Mouse (Mus musculus) spleen, postnatal 0 days (tissue): Measurements from ENCODE around the gene Hnrnpl. TPM values are rescaled to one million over a fixed set of nuclear protein-coding genes. Genes with fewer than 3 reads are reported as not detected.

ENCODE experiments used
- polyA plus RNA-seq: library from polyadenylated mRNA; unstranded; fragments of >200 nt; fragmentation: Nextera tagmentation; extraction: Ambion mirVana; gene quantifications from 2 replicates; pipeline ENCODE4 v1.2.1, GENCODE M21; 2015

Gene Hnrnpl
- polyA plus RNA-seq = 185 and 205 TPM in 2 replicates

DNA sequence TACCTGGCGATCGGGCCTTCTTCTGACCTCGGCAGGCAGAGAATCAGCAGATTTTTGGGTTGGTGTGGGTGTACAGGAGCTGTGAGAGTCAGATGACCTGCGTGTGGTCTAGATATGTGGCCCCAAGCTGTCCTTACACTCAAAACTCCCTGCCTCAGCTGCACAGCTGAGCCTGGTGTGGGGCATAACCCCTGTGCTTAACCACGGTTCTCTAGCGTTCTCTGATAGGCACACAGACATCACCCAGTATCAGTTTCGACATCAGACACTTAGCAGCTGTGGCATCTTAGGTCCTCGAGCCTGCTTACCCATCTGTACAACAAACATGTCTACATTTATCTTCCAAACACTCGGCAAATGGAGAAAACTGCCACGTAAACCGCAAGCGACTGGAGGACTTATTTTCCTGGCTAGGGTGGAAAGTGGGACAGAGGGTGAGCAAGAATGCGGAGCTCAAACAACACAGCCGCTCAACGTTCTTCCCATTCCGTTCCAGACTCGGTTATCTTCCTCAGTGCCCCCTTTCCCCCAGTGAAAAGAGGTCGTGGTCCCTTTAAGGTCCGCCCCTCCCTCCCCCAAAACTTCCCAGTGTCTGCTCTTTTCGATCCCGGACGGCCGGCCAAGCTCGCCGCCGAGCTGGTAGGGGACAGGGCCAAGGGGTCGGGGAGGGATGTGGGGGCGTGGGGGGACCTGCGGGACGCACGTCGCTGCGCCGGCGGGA is at the start of gene Hnrnpl:
Gene Hnrnpl (plus strand): TSS at position 321 of the 721 bp plus-strand sequence.

GRCm38 (mm10) chr7:28766173-28766879 is 42.0 kb upstream of the Hnrnpl start, which contains the start of gene Sirt2:
Gene Sirt2 (plus strand): TSS chr7:28766735.

DNA sequence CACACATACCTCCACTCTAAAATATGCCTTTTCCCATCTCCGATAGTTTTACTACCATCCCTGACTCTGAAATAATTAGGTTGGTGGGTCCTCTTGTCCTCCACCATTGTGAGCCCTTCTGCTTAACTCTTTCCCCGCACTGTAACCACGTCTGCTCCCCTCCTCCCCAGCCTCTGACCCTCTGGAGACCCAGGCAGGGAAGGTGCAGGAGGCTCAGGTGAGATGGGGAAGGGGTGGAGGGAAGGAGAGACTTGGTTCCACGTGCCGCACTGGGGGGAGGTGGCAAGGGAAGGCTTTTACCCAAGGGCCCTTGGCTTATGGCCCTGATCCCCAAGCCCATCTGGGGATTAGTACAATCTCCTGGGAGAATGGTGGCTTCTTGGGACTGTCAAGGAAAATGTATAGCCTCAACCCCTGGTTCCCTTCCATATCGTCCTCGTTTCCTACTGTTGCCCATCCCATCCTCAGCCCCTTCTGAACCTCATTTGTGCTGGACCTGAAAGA is 40.8 kb upstream of the Hnrnpl start, which contains the start of gene Nfkbib:
Gene Nfkbib (minus strand): TSS at position 51 of the 504 bp plus-strand sequence.

DNA sequence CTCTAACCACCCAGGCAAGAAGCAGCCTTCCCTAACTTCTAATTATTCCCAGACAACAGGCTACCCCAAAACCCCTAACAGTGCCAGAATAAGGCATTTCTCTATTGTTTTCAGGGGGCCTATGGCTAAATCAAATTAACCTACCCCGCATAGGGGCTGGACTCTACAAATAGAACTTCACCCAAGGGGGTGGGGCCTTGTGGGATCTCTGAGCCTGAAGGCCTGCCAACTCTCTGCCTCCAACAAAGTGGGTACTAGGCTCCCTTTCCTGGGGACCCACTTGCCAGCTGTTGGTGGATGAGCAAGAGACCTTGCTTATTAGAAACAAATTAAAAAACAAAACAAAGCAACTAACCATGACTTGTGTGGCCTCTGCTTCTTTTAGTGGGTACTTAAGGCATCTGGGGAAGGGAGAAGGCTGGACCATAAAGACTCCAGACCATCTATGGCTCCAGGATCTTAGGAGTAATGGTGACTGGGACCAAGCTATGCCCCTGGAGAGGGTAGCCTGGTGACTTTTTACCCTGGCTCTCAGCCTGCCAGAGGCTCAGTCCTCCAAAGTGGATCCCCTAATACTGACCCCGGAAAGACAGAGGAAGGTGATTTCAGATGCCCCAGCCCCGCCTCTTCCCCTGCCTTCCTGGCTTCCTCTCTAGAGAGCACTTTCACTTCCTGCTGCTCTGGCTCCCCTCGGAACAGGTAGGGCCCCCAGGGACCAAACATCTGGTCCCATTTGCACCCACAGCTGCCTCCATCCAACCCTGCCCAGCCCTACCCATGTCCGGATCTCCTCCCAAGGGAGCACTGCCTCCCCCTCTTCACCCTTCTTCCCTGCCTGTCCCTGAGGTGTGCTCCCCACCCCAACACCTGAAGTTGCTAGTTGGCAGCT is 19.8 kb upstream of the Hnrnpl start, which contains the start of gene Rinl:
Gene Rinl (plus strand): TSS at position 663 of the 889 bp plus-strand sequence.

GRCm38 (mm10) chr7:28824941-28825685 is 16.8 kb downstream of the Hnrnpl start, which contains the start of gene Ech1:
Gene Ech1 (plus strand): TSS chr7:28825217.

DNA sequence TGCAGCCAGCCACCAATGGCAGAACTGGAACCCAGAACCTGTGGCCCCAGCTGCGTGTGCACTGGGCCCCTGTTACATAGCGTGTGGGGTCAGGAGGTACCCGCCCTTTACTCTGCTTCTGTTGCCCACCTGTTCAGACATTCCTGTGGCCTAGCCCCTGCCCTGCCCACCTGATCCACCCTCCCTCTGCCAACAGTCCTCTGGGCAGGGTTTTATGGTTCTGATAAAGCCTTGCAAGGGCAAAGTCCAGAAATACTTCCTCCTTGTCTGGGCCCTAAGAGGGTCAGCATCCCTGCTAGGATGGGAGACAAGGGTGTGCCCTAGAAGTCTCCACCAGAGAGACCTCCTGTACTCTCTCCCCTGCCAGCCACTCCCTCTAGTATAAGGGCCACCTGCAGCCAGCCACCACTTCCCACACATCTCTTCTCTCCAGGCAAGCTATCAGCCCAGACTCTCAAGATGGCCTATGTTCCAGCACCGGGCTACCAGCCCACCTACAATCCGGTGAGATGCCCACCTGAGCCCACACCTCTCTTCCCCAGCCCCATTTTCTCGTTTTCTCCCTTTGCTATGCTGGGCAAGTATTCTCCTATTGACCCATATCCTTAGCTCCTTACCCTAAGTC is 25.5 kb downstream of the Hnrnpl start, which contains the start of gene Lgals4:
Gene Lgals4 (plus strand): TSS at position 132 of the 625 bp plus-strand sequence.

GRCm38 (mm10) chr7:28863540-28863939 is 55.2 kb downstream of the Hnrnpl start, which contains the start of gene Lgals7:
Gene Lgals7 (plus strand): TSS chr7:28863853.

Other genes with a start within 250 kb of the Hnrnpl start
- 6.6 and 8.0 TPM in 2 replicates for gene Samd4b, start 210.4 kb upstream of the Hnrnpl start, polyA plus RNA-seq
- 8.8 and 9.8 TPM in 2 replicates for gene Pak4, start 210.4 kb upstream of the Hnrnpl start, polyA plus RNA-seq
- not detected in 2 replicates for gene Acp7, start 177.2 kb upstream of the Hnrnpl start, polyA plus RNA-seq
- 0.30 and 1.4 TPM in 2 replicates for gene Fbxo27, start 115.7 kb upstream of the Hnrnpl start, polyA plus RNA-seq
- 3.4 and 4.0 TPM in 2 replicates for gene Fbxo17, start 91.7 kb upstream of the Hnrnpl start, polyA plus RNA-seq
- 95.7 and 96.0 TPM in 2 replicates for gene Mrps12, start 66.7 kb upstream of the Hnrnpl start, polyA plus RNA-seq
- gene Sars2, start 66.5 kb upstream of the Hnrnpl start, polyA plus RNA-seq = 12.4 and 13.7 TPM in 2 replicates
- gene Ccer2, start 52.4 kb upstream of the Hnrnpl start, polyA plus RNA-seq = not detected in 2 replicates
- gene Sirt2, start 41.8 kb upstream of the Hnrnpl start, polyA plus RNA-seq = 32.7 and 34.8 TPM in 2 replicates
- 29.1 and 31.6 TPM in 2 replicates for gene Nfkbib, start 41.0 kb upstream of the Hnrnpl start, polyA plus RNA-seq
- 21.2 and 30.9 TPM in 2 replicates for gene Rinl, start 19.6 kb upstream of the Hnrnpl start, polyA plus RNA-seq
- gene Ech1, start 16.7 kb downstream of the Hnrnpl start, polyA plus RNA-seq = 119 and 141 TPM in 2 replicates
- gene Lgals4, start 25.3 kb downstream of the Hnrnpl start, polyA plus RNA-seq = 9.9 and 12.8 TPM in 2 replicates
- 4.4 and 4.8 TPM in 2 replicates for gene Lgals7, start 55.3 kb downstream of the Hnrnpl start, polyA plus RNA-seq
- 0.26 and 0.55 TPM in 2 replicates for gene Capn12, start 72.9 kb downstream of the Hnrnpl start, polyA plus RNA-seq
- 114 and 117 TPM in 2 replicates for gene Actn4, start 153.8 kb downstream of the Hnrnpl start, polyA plus RNA-seq
- gene Eif3k, start 173.3 kb downstream of the Hnrnpl start, polyA plus RNA-seq = 346 and 382 TPM in 2 replicates
- gene Map4k1, start 173.5 kb downstream of the Hnrnpl start, polyA plus RNA-seq = 50.9 and 57.2 TPM in 2 replicates